Mouse (Mus musculus) heart, embryonic 16.5 days (tissue): Measurements from ENCODE around the gene Gm42674. TPM values are rescaled to one million over a fixed set of nuclear protein-coding genes. Genes with fewer than 3 reads are reported as not detected.
A peak's percentile ranks its signal among the peaks of the same experiment; 100 is the strongest.

Experiments
- ATAC-seq: fragments of 200-750 bp; cut with Nextera tagmentation; replicated peaks from 2 replicates; pipeline ENCODE4 v1.8.0; 2017; ENCODE audit warnings: moderate number of reproducible peaks; ENCODE audit not compliant: insufficient read depth, low FRiP score; ENCODE audit errors: extremely low read depth
- H3K27ac ChIP-seq: fragments of 300-500 bp; sonication (generic); 2 replicates; pipeline ENCODE4 v1.5.1; 2014; ENCODE audit warnings: mild to moderate bottlenecking, low read length, control low read depth, moderate library complexity
- H3K27me3 ChIP-seq: fragments of 300-500 bp; sonication (generic); 2 replicates; pipeline ENCODE4 v1.6.1; 2014; ENCODE audit warnings: low read length, mixed read lengths; ENCODE audit not compliant: control insufficient read depth, insufficient read depth
- H3K36me3 ChIP-seq: fragments of 300-500 bp; sonication (generic); 2 replicates; pipeline ENCODE4 v1.6.1; 2014; ENCODE audit not compliant: control insufficient read depth, insufficient read depth
- H3K4me1 ChIP-seq: fragments of 300-500 bp; sonication (generic); 2 replicates; pipeline ENCODE4 v1.6.1; 2014; ENCODE audit warnings: low read length, mixed read lengths; ENCODE audit not compliant: control insufficient read depth, insufficient read depth
- H3K4me2 ChIP-seq: fragments of 300-500 bp; sonication (generic); 2 replicates; pipeline ENCODE4 v1.6.1; 2014; ENCODE audit warnings: low read depth, mild to moderate bottlenecking, control low read depth, low read length
- H3K4me3 ChIP-seq: fragments of 300-500 bp; sonication (generic); 2 replicates; pipeline ENCODE4 v1.5.1; 2014; ENCODE audit warnings: mild to moderate bottlenecking, control low read depth, low read length
- H3K9ac ChIP-seq: fragments of 300-500 bp; sonication (generic); 2 replicates; pipeline ENCODE4 v1.6.1; 2014; ENCODE audit warnings: low read length, control low read depth
- H3K9me3 ChIP-seq: fragments of 300-500 bp; sonication (generic); replicated peaks from 2 replicates; pipeline ENCODE4 v1.6.1; 2016; ENCODE audit warnings: low read length; ENCODE audit not compliant: control insufficient read depth
- WGBS: fragments of 180-500 bp; shearing (Covaris S2); extraction: QIAGEN DNeasy Blood & Tissue Kit; methylation state at CpG from one replicate; pipeline ENCODE4 v1.1.7; 2014; 5-methylcytosine and 5-hydroxymethylcytosine counted together
- polyA plus RNA-seq: library from polyadenylated mRNA; unstranded; fragments of >200 nt; fragmentation: Nextera tagmentation; extraction: Ambion mirVana; gene quantifications from 2 replicates; pipeline ENCODE4 v1.2.1, GENCODE M21; 2015

The Gm42674 gene
- polyA plus RNA-seq, 1 experiment from 2014 or later: not detected

DNA sequence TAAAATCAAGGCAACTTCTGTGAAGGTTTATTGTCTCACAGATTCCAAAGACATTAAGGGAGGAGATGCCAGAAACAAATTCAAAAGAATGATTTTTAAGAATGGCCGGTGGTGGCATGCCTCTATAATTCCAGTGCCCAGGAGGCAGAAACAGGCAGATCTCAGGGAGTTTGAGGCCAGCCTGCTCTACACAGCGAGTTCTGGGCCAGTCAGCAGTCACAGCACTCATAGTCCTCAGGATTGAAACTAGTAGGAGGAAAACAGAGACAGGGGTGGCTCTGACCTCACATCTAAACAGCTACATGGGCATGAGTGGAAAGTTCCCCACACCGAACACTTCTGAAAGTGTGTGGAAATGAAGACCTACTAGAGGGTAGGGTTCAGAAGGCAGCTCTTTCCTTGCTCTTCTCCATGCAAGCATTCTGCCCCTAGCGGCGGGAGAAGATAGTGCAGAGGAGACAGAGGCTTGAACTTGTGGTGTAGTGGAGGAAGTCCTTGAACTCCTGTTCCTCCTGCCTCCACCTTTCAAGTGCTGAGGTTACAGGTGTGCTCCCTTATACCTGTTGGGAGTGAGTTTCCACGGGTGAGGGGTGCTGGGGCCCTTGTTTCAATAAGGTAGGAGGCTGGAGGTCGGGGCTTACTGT is 37.9 kb downstream of the Gm42674 start:
- no peaks in the 10 kb centered on the region for H3K9me3 ChIP-seq
- no peak overlapping the region for H3K9ac ChIP-seq
- H3K27ac ChIP-seq: no peak overlapping the region
- H3K4me2 ChIP-seq: no peak overlapping the region
- H3K27me3 ChIP-seq: no peaks in the 10 kb centered on the region
- no peaks in the 10 kb centered on the region for H3K36me3 ChIP-seq
- ATAC-seq: no peak
- 47% methylated on average over 7 of the region's 7 CpGs for WGBS
- H3K4me1 ChIP-seq: no peaks in the 10 kb centered on the region
- H3K4me3 ChIP-seq: no peak overlapping the region

DNA sequence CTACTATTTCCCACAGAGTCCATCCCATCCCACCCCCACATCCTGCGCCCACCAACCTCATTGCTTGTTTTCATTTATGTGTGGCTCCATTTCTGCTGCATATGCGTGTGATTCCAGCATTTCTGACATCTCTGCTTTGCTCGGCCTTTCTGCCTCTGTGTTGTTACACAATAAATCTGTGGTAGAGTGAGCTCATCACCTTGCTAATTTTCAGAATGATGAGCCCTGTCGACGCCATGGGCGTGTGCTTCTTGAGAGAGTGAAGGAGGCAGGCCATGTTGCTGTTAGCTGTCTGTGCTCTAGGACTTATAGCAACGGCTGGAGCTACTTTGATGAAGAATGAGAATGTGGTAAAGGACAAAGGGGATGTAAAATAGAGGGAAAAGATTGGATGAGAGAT is 39.3 kb downstream of the Gm42674 start:
- no peaks in the 10 kb centered on the region for H3K4me1 ChIP-seq
- no peak overlapping the region for H3K4me3 ChIP-seq
- H3K9me3 ChIP-seq: no peaks in the 10 kb centered on the region
- H3K27ac ChIP-seq: no peak overlapping the region
- WGBS: 70% methylated on average over 7 of the region's 7 CpGs
- no peak for ATAC-seq
- H3K9ac ChIP-seq: no peak overlapping the region
- H3K27me3 ChIP-seq: no peaks in the 10 kb centered on the region
- H3K4me2 ChIP-seq: no peak overlapping the region
- no peaks in the 10 kb centered on the region for H3K36me3 ChIP-seq

DNA sequence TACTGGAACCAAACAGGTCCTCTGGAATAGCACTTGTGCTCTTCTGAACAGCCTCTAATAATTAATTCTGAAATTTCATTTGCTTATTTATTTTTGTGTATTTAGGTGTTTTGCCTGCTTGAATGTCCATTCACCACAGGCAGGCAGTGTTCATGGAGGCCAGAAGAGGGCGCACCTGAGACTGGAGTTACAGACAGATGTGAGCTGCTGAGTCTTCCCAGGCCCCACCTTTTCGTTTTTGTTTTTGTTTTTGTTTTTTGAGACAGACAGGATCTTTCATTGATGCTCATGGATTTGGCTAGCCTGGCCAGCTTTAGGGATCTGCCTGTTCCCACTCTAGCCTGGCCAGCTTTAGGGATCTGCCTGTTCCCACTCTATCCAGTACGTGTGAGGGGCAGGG is 42.5 kb downstream of the Gm42674 start:
- no peaks in the 10 kb centered on the region for H3K27me3 ChIP-seq
- no peak for ATAC-seq
- H3K4me2 ChIP-seq: no peak overlapping the region
- no peaks in the 10 kb centered on the region for H3K4me1 ChIP-seq
- no peak overlapping the region for H3K9ac ChIP-seq
- H3K9me3 ChIP-seq: no peaks in the 10 kb centered on the region
- H3K27ac ChIP-seq: no peak overlapping the region
- H3K36me3 ChIP-seq: no peaks in the 10 kb centered on the region
- no peak overlapping the region for H3K4me3 ChIP-seq
- WGBS: 52% methylated on average over 3 of the region's 3 CpGs

DNA sequence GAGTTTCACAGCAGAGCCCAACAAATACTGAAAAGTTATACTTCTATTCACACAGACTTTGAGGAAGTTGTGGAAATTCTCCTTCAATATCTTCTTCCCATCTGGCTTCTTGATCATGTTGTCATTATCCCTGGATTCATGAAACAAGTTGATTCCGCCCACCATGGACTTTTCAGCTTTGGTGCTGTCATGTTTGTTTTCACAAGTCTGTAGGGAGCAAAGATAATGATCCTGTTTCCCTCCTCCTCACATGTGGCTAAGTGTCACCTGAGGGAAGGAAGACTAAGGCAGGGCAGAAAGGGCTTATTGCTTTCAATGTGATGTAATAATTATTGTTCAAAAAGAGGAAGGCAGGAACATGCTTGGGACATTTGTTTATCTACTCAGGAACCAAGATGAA is 45.6 kb downstream of the Gm42674 start:
- H3K4me1 ChIP-seq: no peaks in the 10 kb centered on the region
- no peak for ATAC-seq

DNA sequence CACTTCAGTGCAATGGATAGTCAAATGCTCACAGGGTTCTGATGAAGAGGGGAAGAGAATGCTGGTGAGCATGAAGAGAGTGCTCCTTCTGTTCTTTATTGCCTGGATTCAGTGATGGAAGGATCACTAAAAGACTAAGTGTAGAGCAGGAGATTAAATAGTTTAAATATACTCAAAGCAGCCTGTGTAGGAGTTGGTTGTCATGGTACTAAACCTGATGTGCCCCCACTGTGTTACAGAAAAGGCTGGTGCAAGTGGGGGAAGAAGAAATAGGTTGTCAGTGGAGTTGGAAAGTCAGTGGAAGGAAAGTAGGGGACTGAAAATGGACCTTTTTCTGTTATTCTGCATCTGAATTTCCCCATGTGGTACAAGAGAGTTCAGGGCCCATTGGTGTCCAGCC is 47.3 kb downstream of the Gm42674 start:
- no peak for ATAC-seq
- H3K36me3 ChIP-seq: no peaks in the 10 kb centered on the region
- no peak overlapping the region for H3K9ac ChIP-seq
- H3K4me1 ChIP-seq: no peaks in the 10 kb centered on the region
- H3K4me2 ChIP-seq: no peak overlapping the region
- H3K9me3 ChIP-seq: no peaks in the 10 kb centered on the region
- no peak overlapping the region for H3K27ac ChIP-seq
- H3K4me3 ChIP-seq: no peak overlapping the region
- H3K27me3 ChIP-seq: no peaks in the 10 kb centered on the region

More for the DNA sequence above, 45.6 kb downstream of the Gm42674 start:
- H3K27me3 ChIP-seq: no peaks in the 10 kb centered on the region
- no peak overlapping the region for H3K4me2 ChIP-seq
- no peak overlapping the region for H3K27ac ChIP-seq
- no peak overlapping the region for H3K4me3 ChIP-seq
- H3K36me3 ChIP-seq: no peaks in the 10 kb centered on the region
- no peaks in the 10 kb centered on the region for H3K9me3 ChIP-seq
- WGBS: 74% methylated on average over 1 of the region's 1 CpGs
- no peak overlapping the region for H3K9ac ChIP-seq

DNA sequence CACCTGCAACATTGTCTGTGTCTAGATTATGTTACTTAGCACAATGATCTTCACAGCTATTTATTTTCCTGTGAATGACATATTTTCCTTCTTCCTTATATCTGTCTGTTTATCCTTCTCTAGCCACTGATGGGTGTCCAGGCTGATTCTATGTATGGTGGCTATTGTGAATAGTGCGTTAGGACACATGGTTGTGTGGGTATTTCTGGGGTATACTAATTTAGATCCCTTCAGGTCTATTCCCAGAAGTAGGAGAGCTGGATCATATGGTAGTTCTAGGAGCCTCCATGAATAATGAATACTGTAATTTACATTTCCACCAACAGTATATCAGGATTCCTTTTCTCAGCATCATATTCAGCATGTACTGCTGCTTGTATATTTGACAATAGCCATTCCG is 48.1 kb downstream of the Gm42674 start:
- Histone ChIP-seq H3K36me3 (no peaks in the 10 kb centered on the region), H3K27ac (no peak overlapping the region), H3K27me3 (no peaks in the 10 kb centered on the region), H3K4me3 (no peak overlapping the region), H3K4me1 (no peaks in the 10 kb centered on the region), H3K9ac (no peak overlapping the region), H3K4me2 (no peak overlapping the region), H3K9me3 (no peaks in the 10 kb centered on the region)
- 82% methylated on average over 2 of the region's 2 CpGs for WGBS
- ATAC-seq: no peak

DNA sequence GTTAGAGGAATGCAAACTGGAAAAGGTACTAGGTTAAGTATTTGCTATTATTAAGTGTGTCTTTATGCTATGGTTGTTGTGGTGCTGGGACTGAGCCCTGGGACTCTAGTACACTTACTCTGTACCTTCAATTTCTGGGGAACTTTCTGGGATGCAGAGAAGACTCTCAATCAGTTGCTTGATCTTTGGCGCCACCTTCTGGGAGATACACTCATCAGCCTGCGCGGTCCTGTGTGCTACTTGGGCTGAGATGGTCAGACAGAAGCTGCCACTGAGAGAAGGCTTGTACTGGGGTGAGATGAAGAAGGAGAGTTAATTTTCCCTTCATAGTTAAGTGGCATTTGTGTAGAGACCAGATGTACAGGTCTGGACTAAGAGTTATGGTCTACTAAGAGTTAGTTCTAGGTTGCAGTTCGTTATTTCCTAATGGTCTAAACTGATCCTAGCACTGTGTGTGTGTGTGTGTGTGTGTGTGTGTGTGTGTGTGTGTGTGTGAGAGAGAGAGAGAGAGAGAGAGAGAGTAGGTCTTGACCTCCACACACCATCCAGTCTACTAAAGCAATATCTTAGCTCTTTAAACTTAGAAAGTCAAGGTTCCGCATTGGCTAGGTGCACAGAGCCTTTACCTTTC is 51.3 kb downstream of the Gm42674 start:
- ATAC-seq: 0 out of 2 replicates have a peak, but pooled peaks have one; percentile 23
- Histone ChIP-seq H3K9ac (no peak overlapping the region), H3K9me3 (no peaks in the 10 kb centered on the region), H3K27ac (no peak overlapping the region), H3K4me2 (no peak overlapping the region), H3K36me3 (no peaks in the 10 kb centered on the region), H3K27me3 (no peaks in the 10 kb centered on the region), H3K4me3 (no peak overlapping the region), H3K4me1 (no peaks in the 10 kb centered on the region)
- 38% methylated on average over 5 of the region's 5 CpGs for WGBS

DNA sequence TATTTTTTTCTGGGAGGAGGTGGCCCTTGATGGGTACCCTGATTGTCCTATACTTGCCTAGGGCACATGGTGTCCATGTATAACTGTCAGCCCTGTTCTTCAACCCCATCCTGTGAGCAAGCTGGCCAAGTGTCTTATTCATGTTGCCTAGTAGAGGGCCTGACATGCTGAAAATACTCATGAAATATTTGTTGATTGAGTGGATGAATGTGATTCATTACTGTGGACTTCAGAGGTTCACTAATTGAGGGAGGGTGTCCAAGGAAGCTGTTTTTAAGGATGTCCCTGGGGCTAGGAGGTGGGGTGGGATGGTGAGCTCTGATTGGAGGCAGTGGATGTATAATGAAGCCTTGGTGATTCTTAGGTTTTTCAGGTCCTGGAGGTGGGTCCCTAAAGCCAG is 52.0 kb downstream of the Gm42674 start, which contains the start of gene S100a7a:
TSS of gene S100a7a (plus strand) at position 301 of the 400 bp plus-strand sequence.
- H3K4me3 ChIP-seq: no peak within 1 kb of the TSS
- no peaks in the 10 kb centered on the region for H3K4me1 ChIP-seq

More for the DNA sequence above, 52.0 kb downstream of the Gm42674 start, which contains the start of gene S100a7a:
- no peak for ATAC-seq
- no peaks in the 10 kb centered on the region for H3K27me3 ChIP-seq
- H3K4me2 ChIP-seq: no peak within 1 kb of the TSS
- no peak within 1 kb of the TSS for H3K27ac ChIP-seq
- no peaks in the 10 kb centered on the region for H3K36me3 ChIP-seq
- no peaks in the 10 kb centered on the region for H3K9me3 ChIP-seq
- no peak within 1 kb of the TSS for H3K9ac ChIP-seq
